Mouse (Mus musculus): ENCODE measurements around the gene Iqgap3.

Gene Iqgap3

GRCm38 (mm10) chr3:88094126-88094525, 12.4 kb downstream of the Iqgap3 start:
- DNase-seq (ENCODE audit: low read depth, low spot score), result no peak

GRCm38 (mm10) chr3:88097666-88098065, 15.9 kb downstream of the Iqgap3 start:
- DNase-seq (ENCODE audit: low read depth, low spot score), result no peak

- no peak for DNase-seq (ENCODE audit: low read depth, low spot score)
Observed at GRCm38 (mm10) chr3:88100251-88100650, 18.5 kb downstream of the Iqgap3 start.

- no peak for DNase-seq (ENCODE audit: low read depth, low spot score)
Observed at GRCm38 (mm10) chr3:88101736-88102135, 20.0 kb downstream of the Iqgap3 start.

DNA sequence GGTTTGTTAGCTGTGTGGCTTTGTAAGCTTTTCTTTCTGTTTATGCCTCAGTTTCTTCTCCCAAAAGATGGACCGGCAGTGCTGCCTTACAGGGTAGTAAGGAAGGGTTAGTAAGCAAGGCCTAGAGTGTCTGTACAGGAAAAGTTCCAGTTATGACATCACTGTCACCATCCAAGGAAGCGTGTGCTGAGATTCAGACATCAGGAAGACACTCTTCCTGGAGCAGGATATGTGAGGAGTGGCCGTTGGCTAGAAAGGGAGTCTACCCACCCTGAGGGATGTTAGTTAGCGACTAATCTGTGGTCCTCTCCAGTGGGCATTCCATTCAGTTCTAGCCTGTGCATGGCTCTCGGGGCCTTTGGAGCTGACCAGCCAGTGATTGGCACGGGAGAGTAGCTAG, 20.4 kb downstream of the Iqgap3 start:
- DNase-seq (ENCODE audit: low read depth, low spot score), result no peak

DNA sequence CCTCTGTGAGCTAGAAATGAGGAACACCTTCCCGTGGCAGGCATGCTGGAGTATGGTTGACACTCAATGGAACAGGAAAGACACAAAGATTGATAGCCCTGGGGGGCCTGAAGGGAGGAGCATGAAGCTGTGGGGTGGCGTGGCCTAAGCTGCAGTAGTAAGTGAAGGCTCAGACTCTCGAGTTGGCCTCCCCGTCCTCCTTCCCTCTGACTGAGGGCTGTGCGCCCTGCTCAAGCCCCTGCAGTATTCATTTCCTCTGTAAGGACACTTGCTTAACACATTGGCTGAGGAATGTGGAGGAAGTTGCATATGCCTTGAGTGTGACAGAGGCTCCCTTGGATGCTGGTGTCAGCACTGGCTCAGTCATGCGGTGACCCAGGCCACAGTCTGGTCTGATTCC, 20.8 kb downstream of the Iqgap3 start:
- no peak for DNase-seq (ENCODE audit: low read depth, low spot score)

GRCm38 (mm10) chr3:88106126-88106525, 24.4 kb downstream of the Iqgap3 start:
- no peak for DNase-seq (ENCODE audit: low read depth, low spot score)

GRCm38 (mm10) chr3:88109126-88109525, 27.4 kb downstream of the Iqgap3 start:
- no peak for DNase-seq (ENCODE audit: low read depth, low spot score)

DNA sequence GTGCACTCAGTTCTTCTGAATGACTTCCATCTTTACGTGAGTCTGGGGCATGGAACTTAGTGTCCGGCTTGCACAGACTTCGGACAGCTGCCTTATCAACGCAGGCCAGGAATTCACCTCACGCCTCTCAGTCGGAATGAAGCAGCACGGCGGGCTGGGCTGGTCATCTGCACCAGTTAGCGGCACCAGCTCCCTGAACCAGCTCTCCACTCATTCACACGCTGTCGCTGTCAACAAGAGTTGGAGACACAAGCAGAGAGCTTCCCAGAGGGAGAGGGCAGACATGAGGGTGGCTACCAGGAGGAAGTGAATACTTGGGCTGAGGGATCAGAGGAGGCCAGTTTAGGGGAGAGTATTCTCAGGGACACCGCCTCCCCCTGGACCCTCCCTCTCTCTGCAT, 32.6 kb downstream of the Iqgap3 start:
- no peak for DNase-seq (ENCODE audit: low read depth, low spot score)

- DNase-seq (ENCODE audit: low read depth, low spot score), result no peak
Observed at GRCm38 (mm10) chr3:88120117-88120651, 38.4 kb downstream of the Iqgap3 start.

DNA sequence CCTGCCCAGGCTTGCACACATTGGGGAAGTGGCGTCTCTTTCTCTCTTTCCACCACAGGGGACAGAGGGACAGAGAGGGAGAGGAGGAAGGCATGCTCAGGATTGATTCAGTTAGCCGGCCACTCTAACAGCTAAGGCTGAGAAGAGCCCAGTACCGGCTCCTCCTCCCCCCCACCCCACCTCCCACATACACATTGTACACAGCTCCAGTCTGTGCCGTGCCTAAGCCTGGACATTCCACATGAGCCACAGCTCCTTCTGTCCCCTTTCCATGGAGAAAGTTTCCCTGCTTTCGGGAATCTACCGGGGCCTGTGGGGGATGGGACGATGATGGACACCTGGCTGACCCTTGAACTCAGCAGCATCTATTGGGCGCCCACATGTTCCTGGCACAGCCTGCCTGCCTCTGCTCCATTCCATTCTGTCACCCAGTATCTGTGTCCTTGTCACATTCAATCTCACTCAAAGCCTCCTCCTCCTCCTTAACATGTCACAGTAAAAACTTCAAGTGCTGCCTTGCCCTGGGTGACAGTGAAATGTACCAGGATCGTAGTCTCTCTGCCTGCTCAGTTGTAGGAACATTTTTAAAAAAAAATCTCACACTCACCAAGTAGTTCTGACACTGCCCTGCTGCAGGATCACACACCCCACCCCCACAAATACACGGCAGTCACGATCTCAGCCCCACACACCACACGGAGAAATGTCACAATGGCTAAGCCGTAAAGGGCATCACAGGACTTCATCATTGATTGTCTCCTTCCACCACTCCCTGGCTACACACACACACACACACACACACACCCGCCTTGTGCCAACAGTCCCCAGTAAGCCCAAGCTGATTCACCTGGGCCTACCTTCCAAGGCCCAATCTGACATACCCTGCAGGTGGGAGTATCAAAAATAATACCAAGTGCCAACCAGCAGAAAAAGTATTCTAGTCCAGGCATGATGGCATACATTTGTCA, 39.7 kb downstream of the Iqgap3 start:
- no peak for DNase-seq (ENCODE audit: low read depth, low spot score)

DNA sequence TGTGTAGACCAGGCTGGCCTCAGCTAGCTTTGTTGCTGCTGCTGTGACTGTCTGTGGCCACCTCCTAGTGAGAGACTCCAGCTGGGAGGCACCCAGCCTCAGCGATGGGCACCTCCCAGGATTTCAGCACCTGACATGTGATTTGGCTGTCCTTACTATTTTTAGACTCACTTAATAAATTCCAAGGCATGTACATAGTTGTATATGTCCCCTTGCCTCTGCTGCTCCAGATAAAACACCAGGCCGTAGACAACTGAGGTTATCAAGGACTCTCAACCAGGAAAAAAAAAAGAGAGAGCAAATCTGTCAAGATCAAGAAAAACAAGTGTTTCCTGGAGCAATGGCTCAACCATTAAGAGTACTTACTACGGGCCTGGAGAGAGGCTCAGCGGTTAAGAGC, 43.4 kb downstream of the Iqgap3 start:
- DNase-seq (ENCODE audit: low read depth, low spot score), result no peak

GRCm38 (mm10) chr3:88126181-88126580, 44.4 kb downstream of the Iqgap3 start:
- no peak for DNase-seq (ENCODE audit: low read depth, low spot score)

GRCm38 (mm10) chr3:88127636-88128035, 45.9 kb downstream of the Iqgap3 start:
- DNase-seq (ENCODE audit: low read depth, low spot score), result no peak

DNA sequence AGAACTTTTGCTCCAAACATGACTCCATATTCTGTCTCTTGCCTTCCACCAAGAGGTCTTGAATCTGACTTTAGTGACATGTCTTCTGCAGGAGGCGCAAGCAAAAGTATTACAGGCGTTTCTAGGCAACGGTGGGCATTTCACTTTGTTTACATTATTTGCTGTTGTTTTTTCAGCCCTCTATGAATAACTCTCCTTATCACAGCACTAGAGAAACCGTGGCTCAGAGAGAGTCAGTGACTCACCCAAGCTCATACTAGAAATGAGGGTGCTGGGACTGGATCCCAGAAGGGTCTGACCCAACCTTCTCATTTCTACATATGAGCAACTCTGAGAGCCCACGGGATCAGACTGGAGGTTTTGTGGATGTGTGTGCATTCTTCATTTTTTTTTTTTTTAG, 46.3 kb downstream of the Iqgap3 start:
- no peak for DNase-seq (ENCODE audit: low read depth, low spot score)

DNA sequence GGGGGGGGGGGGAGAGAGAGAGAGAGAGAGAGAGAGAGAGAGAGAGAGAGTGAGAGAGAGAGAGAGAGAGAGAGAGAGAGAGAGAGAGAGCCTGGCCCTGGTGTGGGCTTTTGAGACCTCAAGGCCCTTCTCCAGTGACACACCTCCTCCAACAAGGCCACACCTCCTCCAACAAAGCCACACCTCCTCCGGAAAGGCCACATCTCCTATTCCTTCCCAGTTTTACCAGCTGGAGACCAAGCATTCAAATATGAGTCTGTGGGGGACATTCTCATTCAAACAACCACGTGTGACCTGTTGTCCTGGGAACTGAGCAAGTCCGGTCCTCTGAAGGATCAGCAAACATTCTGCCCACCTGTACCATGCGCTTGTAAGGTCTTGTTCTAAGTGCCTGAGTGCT, 47.2 kb downstream of the Iqgap3 start:
- no peak for DNase-seq (ENCODE audit: low read depth, low spot score)

DNA sequence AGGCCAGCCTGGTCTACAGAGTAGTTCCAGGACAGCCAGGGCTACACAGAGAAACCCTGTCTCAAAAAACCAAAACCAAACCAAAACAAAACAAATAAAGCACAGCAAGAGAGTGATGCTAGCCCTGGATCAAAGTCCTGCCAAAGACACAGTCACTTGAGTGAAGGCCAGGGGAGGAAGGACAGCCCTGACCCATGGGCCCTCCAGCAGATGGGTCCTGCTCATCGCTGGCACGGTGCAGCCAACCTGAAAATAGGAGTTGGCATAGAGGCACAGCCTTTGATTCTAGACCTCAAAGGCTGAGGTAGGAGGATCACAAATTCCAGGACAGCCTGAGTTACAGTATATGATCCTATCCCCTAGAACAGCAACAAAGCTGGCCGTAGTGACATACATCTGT, 49.3 kb downstream of the Iqgap3 start:
- no peak for DNase-seq (ENCODE audit: low read depth, low spot score)

DNA sequence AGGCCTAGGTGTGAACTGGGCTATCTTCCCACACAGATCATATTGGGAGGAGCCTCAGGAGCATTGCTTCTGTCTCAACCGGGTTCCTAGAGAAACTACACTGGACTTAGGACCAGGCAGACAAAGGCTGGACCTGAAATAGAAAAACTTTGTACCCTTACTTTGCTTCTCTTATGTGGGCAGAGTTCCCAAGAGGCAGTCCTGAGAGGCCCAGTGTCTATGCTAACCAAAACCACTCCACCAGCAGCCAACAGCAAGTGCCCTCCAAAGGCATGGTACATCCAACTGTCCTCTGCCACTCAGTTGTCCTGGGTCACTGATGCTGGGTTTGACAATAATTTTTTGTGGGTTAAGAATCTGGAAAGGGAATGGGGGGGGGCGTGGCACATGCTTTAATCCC, 50.7 kb downstream of the Iqgap3 start:
- DNase-seq (ENCODE audit: low read depth, low spot score), result no peak

GRCm38 (mm10) chr3:88133187-88133771, 51.5 kb downstream of the Iqgap3 start:
- DNase-seq (ENCODE audit: low read depth, low spot score), result no peak

DNA sequence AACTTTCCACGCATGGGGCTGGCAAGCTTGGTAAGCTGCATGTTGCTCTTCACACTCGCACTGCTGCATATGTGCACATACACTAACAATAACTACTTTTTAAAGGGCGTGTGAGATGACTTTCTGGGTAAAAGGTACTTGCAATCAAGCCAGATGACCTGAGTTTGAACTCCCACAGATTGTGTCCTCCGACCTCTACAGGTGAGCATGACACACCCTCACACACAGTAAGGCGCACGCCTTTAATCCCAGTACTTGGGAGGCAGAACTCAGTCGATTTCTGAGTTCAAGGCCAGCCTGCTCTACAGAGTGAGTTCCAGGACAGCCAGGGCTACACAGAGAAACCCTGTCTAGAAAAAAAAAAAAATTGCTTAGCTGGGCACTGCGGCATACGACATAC, 54.6 kb downstream of the Iqgap3 start:
- DNase-seq (ENCODE audit: low read depth, low spot score), result no peak

DNA sequence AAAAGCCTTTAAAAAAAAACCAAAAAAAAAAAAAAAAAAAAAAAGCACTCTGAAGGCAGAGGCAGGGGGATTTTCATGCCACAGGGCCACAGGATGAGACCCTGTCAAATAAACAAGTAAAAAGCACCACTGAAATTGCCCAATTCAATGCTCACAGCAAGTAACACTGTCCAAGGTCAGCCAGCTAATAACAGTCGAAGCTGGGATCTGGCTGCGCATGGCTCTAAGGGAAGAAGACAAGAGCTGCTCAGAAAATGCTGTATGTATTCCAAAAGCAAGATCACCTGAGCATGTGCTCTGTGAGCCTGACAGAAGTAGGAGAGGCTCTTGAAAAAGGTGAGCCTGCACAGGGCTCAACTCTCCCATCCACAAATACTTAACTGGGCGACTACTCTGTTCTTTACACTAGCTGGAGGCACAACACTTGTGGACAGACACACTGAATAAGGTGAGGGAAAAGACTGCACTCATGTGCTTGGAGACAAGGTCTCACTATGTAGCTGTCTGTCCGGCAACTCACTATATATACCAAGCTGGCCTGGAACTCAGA, 55.2 kb downstream of the Iqgap3 start:
- DNase-seq (ENCODE audit: low read depth, low spot score), result no peak

- DNase-seq (ENCODE audit: low read depth, low spot score), result no peak
Observed at GRCm38 (mm10) chr3:88137821-88138220, 56.0 kb downstream of the Iqgap3 start.

Data from retina, adult 2 months (tissue).